Mouse (Mus musculus) heart, postnatal 0 days (tissue): Measurements from ENCODE around the gene Qrfpr.

Experiments
- CTCF ChIP-seq: IDR thresholded peaks from 2 replicates; pipeline ENCODE4 v1.5.1; 2016; ENCODE audit warnings: antibody characterized with exemption, control low read depth, low read depth
- EP300 ChIP-seq: IDR thresholded peaks from 2 replicates; pipeline ENCODE4 v1.6.1; 2016; ENCODE audit warnings: antibody characterized with exemption, low read depth

GRCm38 (mm10) chr3:36248446-36248845, 26.3 kb upstream of the Qrfpr start:
- no peak for TF ChIP-seq CTCF
- TF ChIP-seq EP300, result no peak
